Mouse (Mus musculus): Measurements from ENCODE around the gene Ccnjl. TPM values are rescaled to one million over a fixed set of nuclear protein-coding genes. Genes with fewer than 3 reads are reported as not detected.

The Ccnjl gene
- polyA plus RNA-seq, 1 experiment from 2014 or later = 15.1 TPM

DNA sequence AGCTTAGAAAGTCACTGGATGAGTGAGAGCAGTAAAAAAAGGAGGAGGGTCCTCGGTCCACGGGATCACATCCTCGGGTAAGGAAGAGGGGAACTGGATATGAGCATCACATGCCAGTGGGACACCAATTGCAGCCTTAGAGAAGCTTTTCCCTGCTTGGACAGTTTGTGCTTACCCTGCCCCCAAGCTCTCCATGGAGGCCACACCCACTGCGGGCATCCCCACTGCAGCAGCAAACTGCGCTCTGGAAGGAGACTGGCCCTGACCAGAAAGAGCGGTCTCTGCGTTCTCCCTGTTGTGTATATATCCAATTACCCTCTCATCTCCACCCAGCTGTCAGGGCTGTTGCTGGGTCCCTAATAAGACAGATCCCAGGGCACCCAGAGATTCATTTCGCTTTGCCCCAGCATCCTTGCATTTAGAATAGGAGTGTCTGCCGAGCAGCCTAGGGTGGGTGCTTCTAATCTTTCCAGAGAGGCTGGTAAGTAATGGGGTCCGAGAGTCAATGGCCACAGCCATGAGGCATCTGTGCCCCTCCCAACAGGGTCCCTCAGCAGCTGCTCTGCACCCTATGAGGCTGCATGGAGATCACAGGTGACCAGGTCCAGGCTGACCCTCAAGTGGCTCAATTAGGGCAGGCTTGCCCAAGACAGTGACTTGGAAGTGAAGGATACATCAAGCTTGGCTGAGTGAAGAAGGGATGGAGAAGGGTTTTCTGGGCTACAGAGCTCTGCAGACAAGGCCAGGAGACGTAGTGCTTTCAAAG lies 49.3 kb downstream of the Ccnjl start:
- WGBS = 44% methylated on average over 11 of the region's 11 CpGs
- no peak overlapping the region for H3K27ac ChIP-seq
- H3K36me3 ChIP-seq (ENCODE audit: poor library complexity, severe bottlenecking) = peaks cover 18% of the 10 kb centered on the region
- H3K9me3 ChIP-seq (replicated peaks) = no peaks in the 10 kb centered on the region
- no peak for ATAC-seq
- no peak overlapping the region for H3K4me2 ChIP-seq
- no peaks in the 10 kb centered on the region for H3K27me3 ChIP-seq
- no peak overlapping the region for H3K4me3 ChIP-seq
- no peak overlapping the region for H3K9ac ChIP-seq
- peaks cover 20% of the 10 kb centered on the region for H3K4me1 ChIP-seq

DNA sequence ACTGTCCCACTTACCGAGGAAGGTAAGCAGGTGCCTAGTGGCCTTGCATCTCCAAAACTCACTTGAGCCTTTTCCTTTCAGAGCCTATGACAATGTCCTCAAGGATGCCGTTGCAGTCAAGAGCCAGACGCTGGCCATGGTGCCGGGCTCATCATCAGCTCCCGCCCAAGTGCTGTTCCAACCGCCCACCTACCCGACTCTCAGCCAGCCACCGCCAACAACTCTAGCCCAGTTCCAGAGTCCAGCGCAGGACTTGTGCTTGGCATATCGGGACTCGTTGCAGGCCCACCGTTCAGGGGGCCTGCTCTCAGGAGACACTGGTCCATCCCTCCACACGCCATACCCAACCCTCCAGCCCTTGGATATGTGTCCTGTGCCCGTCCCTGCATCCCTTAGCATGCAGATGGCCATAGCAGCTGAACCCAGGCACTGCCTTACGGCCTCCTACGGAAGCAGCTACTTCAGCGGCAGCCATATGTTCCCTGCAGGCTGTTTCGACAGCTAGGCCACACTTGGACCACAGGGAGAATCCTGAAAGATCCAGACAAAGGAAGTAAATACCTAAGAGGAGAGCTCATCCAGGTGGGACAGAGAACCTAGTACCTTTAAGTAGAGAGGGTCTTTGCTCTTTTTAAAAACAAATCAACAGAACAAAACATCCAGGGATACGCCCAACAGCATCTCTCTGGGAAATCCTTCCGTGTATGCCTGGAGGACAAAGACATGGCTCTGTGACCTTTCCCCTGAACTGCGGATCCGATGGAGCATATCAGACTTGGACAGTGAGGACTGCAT lies 56.8 kb downstream of the Ccnjl start:
- Histone ChIP-seq H3K36me3 (ENCODE audit: poor library complexity, severe bottlenecking) (peaks cover 53% of the 10 kb centered on the region), H3K27ac (no peak overlapping the region), H3K4me2 (no peak overlapping the region), H3K9ac (no peak overlapping the region), H3K4me1 (peaks cover 4% of the 10 kb centered on the region; the same call in 1 of the 2 replicates), H3K9me3 (replicated peaks) (no peaks in the 10 kb centered on the region), H3K4me3 (no peak overlapping the region), H3K27me3 (no peaks in the 10 kb centered on the region)
- ATAC-seq = no peak
- 92% methylated on average over 22 of the region's 22 CpGs for WGBS

DNA sequence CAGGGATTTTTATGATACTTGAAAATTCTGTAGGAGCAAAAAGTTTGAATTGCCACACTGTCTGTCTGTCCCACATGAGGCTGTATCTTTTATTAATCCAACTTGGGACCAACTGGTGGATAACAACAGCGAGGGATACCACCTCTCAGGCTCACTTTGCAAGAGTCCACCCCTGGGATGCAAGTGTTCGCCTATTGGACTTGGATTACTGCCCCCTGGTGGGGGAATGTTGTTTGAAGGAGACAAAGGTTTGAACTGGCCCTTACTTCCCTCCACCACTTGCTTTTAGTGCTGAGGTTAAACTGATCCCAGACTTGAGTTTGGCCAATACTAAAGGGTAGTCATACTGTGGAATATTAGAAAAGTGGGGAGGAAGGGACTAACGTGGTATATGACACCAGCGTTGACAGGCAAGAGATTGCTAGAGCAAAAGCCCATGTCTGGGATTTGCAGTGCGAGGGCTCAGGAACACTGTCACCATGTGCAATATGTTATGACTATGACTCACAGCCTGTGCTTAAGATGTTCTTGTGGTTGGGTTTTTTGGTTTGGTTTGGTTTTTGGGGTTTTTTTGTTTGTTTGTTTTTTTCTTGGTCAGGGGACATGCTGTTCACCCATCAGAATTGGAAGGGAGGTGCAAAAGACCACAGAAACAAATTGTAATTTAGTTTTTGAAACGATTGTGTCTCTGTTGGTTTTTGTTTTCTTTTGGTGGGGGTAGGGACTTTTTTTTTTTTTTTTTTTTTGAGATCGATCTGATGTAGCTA lies 57.9 kb downstream of the Ccnjl start, which contains the start of gene 4933415A04Rik:
4933415A04Rik (plus strand) TSS at position 717 of the 767 bp plus-strand sequence.
- ATAC-seq = peak; percentile 61; the same call in 1 of the 2 replicates
- Histone ChIP-seq H3K36me3 (ENCODE audit: poor library complexity, severe bottlenecking) (peaks cover 46% of the 10 kb centered on the region), H3K9ac (no peak within 1 kb of the TSS), H3K4me2 (no peak within 1 kb of the TSS), H3K27me3 (no peaks in the 10 kb centered on the region), H3K27ac (no peak within 1 kb of the TSS), H3K4me3 (no peak within 1 kb of the TSS), H3K9me3 (replicated peaks) (no peaks in the 10 kb centered on the region), H3K4me1 (peaks cover 4% of the 10 kb centered on the region; the same call in 1 of the 2 replicates)
- WGBS = 71% methylated on average over 7 of the region's 7 CpGs

DNA sequence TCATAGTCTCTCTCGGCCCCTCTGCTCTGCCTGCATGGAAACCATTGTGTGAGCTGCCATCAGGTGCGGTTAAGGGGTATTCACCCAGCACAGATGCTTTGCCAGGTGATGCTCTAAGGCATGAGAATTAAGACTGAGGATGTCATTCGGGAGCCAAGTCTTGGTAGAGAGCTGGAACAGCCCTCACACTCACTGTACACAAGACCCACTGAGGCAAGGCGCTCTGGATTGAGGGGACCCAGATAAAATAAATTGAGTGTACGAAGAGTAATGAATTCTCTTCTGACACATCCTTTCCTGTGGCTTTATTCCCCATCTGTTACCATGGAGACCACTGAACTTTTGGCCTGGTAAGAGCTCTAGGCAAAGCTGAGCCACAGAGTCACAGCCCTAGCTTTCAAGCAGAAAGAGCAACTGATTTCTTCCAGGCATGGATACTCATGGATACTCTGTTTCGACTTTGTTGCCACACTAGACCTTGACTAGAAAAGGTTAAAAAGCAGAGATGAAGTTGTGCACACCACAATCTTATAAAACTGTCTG lies 61.0 kb downstream of the Ccnjl start:
- Histone ChIP-seq H3K9ac (no peak overlapping the region), H3K4me2 (no peak overlapping the region), H3K9me3 (replicated peaks) (no peaks in the 10 kb centered on the region), H3K27ac (no peak overlapping the region), H3K27me3 (no peaks in the 10 kb centered on the region), H3K36me3 (ENCODE audit: poor library complexity, severe bottlenecking) (peaks cover 25% of the 10 kb centered on the region), H3K4me3 (no peak overlapping the region), H3K4me1 (peaks cover 4% of the 10 kb centered on the region; the same call in 1 of the 2 replicates)
- WGBS = 69% methylated on average over 6 of the region's 6 CpGs
- ATAC-seq = no peak

DNA sequence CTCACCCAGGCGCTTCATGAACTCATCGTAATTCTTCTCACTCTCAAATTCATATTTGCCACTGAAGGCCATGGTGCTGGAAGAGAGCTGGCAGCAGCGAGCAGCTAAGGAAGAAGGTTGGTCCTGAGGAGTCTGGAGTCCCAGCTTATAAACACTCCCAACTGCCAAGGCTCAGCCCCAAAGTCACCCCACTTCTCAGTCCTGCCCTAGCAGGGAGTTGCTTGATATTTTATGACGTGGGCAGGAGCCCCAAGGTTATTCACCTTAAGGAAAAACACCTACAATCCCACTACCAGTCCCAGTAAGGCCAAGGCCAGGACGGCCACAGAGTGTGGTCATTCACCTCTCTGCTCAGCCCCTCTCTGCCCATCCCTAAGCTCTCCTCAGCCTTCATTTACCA lies 72.9 kb downstream of the Ccnjl start, which contains the start of gene Fabp6:
Fabp6 (minus strand) TSS at position 101 of the 400 bp plus-strand sequence.
- no peak for ATAC-seq
- Histone ChIP-seq H3K4me3 (no peak within 1 kb of the TSS), H3K4me2 (no peak within 1 kb of the TSS), H3K4me1 (no peaks in the 10 kb centered on the region), H3K27ac (no peak within 1 kb of the TSS), H3K9me3 (replicated peaks) (no peaks in the 10 kb centered on the region), H3K9ac (no peak within 1 kb of the TSS), H3K27me3 (no peaks in the 10 kb centered on the region), H3K36me3 (ENCODE audit: poor library complexity, severe bottlenecking) (no peaks in the 10 kb centered on the region)
- WGBS = 84% methylated on average over 5 of the region's 5 CpGs

DNA sequence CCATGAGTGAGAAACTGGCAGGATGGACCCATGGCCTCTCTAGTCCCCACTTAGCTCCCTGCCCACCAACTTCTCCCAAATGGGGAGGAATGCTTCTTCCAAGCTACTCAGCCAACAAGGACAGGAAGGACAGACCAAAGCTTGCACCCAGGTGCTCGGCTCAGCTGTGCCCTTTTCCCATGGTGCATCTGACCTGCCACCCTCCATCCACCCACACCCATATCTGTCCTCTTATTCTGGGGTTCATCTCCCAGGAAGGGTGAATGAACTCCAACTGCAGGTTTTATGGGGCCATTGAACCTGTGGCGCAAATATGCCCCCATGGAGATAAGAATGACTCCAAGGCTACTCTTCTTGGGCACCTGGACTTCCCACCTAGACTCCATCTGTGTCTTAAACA lies 75.6 kb downstream of the Ccnjl start:
- Histone ChIP-seq H3K4me1 (peaks cover 8% of the 10 kb centered on the region; the same call in 1 of the 2 replicates), H3K36me3 (ENCODE audit: poor library complexity, severe bottlenecking) (no peaks in the 10 kb centered on the region), H3K27me3 (no peaks in the 10 kb centered on the region), H3K27ac (no peak overlapping the region), H3K9me3 (replicated peaks) (no peaks in the 10 kb centered on the region), H3K9ac (no peak overlapping the region), H3K4me3 (no peak overlapping the region), H3K4me2 (no peak overlapping the region)
- WGBS = 91% methylated on average over 2 of the region's 2 CpGs
- no peak for ATAC-seq

DNA sequence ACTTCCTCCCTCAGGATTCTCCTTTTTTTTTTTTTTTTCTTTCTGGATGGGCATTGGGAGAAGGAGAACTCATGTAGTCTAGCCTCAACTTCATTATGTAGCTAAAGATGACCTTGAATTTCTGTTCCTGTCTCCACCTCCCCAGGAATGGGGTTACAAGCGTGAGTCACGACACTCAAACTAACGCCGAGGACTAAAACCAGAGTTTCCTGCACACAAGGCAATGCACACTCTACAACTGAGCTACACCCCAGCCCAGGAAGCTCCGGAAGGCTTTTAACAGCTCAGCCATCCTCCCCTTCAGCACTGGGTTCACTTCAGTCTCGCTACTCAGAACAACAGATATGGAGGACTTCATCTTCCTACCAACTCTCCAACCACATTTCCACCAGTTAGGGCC lies 76.3 kb downstream of the Ccnjl start:
- H3K9me3 ChIP-seq (replicated peaks) = no peaks in the 10 kb centered on the region
- peaks cover 10% of the 10 kb centered on the region for H3K4me1 ChIP-seq
- no peak overlapping the region for H3K4me2 ChIP-seq
- no peak overlapping the region for H3K9ac ChIP-seq
- 96% methylated on average over 6 of the region's 6 CpGs for WGBS
- no peak for ATAC-seq
- H3K36me3 ChIP-seq (ENCODE audit: poor library complexity, severe bottlenecking) = no peaks in the 10 kb centered on the region
- no peak overlapping the region for H3K4me3 ChIP-seq
- H3K27ac ChIP-seq = no peak overlapping the region
- H3K27me3 ChIP-seq = no peaks in the 10 kb centered on the region

DNA sequence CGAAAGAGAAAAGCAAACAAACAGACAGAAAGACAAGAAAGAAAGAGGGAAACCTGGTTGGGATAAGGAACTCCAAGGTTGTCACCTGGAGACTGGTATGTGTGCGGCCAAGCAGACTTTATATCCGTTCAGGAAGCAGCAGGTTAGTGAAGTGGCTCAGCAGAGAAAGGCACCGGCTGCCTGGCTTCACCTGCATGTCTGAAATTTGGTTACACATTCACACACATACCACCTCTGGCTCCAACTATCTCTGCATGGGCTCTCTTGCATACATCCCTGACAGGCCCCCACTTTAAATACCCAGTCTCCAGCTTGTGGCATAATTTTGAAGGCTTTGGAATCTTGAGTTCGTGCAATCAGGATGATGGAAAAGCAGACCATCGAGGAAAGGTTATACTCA lies 77.3 kb downstream of the Ccnjl start:
- no peak for ATAC-seq
- no peak overlapping the region for H3K27ac ChIP-seq
- 87% methylated on average over 6 of the region's 6 CpGs for WGBS

DNA sequence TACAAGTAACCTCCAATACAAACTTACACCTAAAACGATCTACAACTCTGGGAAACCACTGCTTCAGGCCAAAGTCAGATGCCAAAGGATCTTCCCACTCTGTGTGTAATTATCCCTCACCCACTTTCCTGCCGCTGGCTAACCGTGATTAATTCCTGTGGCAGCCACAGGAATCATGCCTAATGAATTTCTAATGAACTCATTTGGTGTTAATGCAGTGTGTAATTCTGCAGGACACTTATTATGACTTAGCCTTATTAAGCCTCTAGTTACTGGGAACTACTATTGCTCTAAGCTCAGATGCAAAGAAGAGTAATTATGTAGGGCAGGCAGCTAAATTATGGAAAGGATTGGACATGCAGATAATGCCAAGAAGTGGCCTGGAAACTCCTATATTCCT lies 79.9 kb downstream of the Ccnjl start:
- Histone ChIP-seq H3K9me3 (replicated peaks) (no peaks in the 10 kb centered on the region), H3K4me2 (no peak overlapping the region), H3K4me1 (peaks cover 24% of the 10 kb centered on the region), H3K27ac (no peak overlapping the region), H3K4me3 (no peak overlapping the region), H3K9ac (no peak overlapping the region), H3K27me3 (no peaks in the 10 kb centered on the region), H3K36me3 (ENCODE audit: poor library complexity, severe bottlenecking) (no peaks in the 10 kb centered on the region)
- ATAC-seq = no peak
- 33% methylated on average over 3 of the region's 3 CpGs for WGBS

More for the DNA sequence above, 77.3 kb downstream of the Ccnjl start:
- no peaks in the 10 kb centered on the region for H3K27me3 ChIP-seq
- no peak overlapping the region for H3K4me3 ChIP-seq
- H3K4me1 ChIP-seq = peaks cover 18% of the 10 kb centered on the region
- no peak overlapping the region for H3K4me2 ChIP-seq
- H3K9ac ChIP-seq = no peak overlapping the region
- H3K36me3 ChIP-seq (ENCODE audit: poor library complexity, severe bottlenecking) = no peaks in the 10 kb centered on the region
- H3K9me3 ChIP-seq (replicated peaks) = no peaks in the 10 kb centered on the region

DNA sequence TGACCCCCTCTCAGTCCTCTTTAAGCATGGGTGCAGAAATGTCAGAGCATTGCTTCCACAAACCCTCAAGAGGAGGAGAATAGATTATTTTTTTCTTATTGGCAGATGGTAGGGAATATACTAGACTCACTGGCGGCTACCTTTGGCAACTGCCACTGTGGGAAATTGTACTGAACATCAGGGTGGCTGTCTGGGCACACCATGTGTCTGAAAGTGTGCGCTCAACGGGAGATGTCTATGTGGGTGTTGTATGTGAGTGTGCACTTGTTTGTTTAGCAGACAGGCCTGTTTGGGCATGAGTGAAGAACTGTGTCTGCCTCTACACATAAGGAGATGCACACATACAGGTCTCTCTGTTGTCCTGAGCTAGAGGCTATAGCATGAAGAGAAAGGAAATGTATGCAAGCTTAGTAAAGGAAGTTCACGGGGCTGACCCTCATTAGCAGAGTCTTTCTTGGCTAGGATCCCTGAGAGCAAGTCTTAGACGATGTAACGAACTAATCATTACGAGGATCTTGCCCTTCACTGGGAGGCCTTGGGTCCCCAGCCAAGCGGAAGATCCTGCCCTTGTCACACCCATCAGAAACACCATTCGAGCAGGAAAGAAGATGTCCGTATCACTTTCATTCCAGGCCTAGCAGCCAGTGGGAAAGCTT lies 81.5 kb downstream of the Ccnjl start:
- Histone ChIP-seq H3K4me2 (no peak overlapping the region), H3K27me3 (no peaks in the 10 kb centered on the region), H3K4me3 (no peak overlapping the region), H3K36me3 (ENCODE audit: poor library complexity, severe bottlenecking) (no peaks in the 10 kb centered on the region), H3K9ac (no peak overlapping the region; the same call in 1 of the 2 replicates), H3K27ac (no peak overlapping the region), H3K9me3 (replicated peaks) (no peaks in the 10 kb centered on the region), H3K4me1 (peaks cover 24% of the 10 kb centered on the region)
- ATAC-seq = no peak
- WGBS = 39% methylated on average over 10 of the region's 10 CpGs

DNA sequence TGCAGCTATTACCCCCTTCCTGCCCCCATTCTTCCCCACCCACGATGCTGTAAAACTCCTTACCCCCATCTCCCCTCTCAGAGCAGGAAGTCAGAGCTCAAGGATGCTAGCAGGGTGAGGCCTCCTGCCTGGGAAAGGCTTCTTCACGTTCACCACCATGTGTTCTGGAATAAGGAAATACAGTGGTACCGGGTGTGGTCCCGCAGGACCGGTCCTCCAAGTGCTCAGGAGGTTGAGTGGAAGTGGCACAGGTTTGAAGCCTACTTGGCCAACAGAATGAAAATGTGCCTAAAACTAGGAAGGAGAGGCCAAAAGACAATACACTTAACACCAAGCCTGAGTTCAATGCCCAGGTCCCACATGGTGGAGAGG lies 82.1 kb downstream of the Ccnjl start:
- Histone ChIP-seq H3K4me3 (no peak overlapping the region), H3K27me3 (no peaks in the 10 kb centered on the region), H3K9ac (no peak overlapping the region; the same call in 1 of the 2 replicates), H3K4me2 (no peak overlapping the region), H3K4me1 (peaks cover 24% of the 10 kb centered on the region), H3K36me3 (ENCODE audit: poor library complexity, severe bottlenecking) (no peaks in the 10 kb centered on the region), H3K27ac (no peak overlapping the region), H3K9me3 (replicated peaks) (no peaks in the 10 kb centered on the region; the same call in 1 of the 2 replicates)
- WGBS = 71% methylated on average over 5 of the region's 5 CpGs
- no peak for ATAC-seq
